Mouse (Mus musculus) MEL (cell line): ENCODE data around the gene Gm379. TPM values are rescaled to one million over a fixed set of nuclear protein-coding genes. Genes with fewer than 3 reads are reported as not detected.

Experiments
- DNase-seq: peaks from one replicate; pipeline ENCODE4 v3.0.0; 2011; ENCODE audit warnings: low read depth, low spot score
- H3K27ac ChIP-seq: 2 replicates; pipeline ENCODE4 v1.5.1; 2012; ENCODE audit warnings: low read depth, mild to moderate bottlenecking, control low read depth, low read length, moderate library complexity; ENCODE audit not compliant: control insufficient read depth
- H3K27me3 ChIP-seq, 2 experiments: fragments of 150-350 bp in 1 of 2; sonication (generic) in 1 of 2; 2 replicates each; pipeline ENCODE4 v1.6.1; 2012; ENCODE audit warnings: low read length in 2 of 2, mild to moderate bottlenecking in 2 of 2, improper control_type of control experiment in 1 of 2, moderate library complexity in 1 of 2; ENCODE audit not compliant: insufficient read depth in 2 of 2, control insufficient read depth in 1 of 2
- H3K36me3 ChIP-seq, 2 experiments: 2 replicates each; pipeline ENCODE4 v1.6.1; 2012 to 2014; ENCODE audit warnings: low read length in 2 of 2, improper control_type of control experiment in 1 of 2, inconsistent platforms in 1 of 2, mild to moderate bottlenecking in 1 of 2; ENCODE audit not compliant: insufficient read depth in 2 of 2, control insufficient read depth in 1 of 2
- H3K4me1 ChIP-seq, 2 experiments: fragments of 150-350 bp in 1 of 2; sonication (generic) in 1 of 2; 2 replicates each; pipeline ENCODE4 v1.6.1; 2012; ENCODE audit warnings: low read length in 2 of 2, improper control_type of control experiment in 1 of 2, mild to moderate bottlenecking in 1 of 2; ENCODE audit not compliant: insufficient read depth in 2 of 2, control insufficient read depth in 1 of 2
- H3K4me3 ChIP-seq, 2 experiments: fragments of 150-350 bp in 1 of 2; sonication (generic) in 1 of 2; 2 replicates each; pipeline ENCODE4 v1.5.1; 2012; ENCODE audit warnings: low read depth in 2 of 2, low read length in 2 of 2, mild to moderate bottlenecking in 2 of 2, moderate library complexity in 2 of 2, control low read depth in 1 of 2, improper control_type of control experiment in 1 of 2; ENCODE audit not compliant: control insufficient read depth in 1 of 2, insufficient read depth in 1 of 2
- H3K79me2 ChIP-seq: 2 replicates; pipeline ENCODE4 v1.6.1; 2012; ENCODE audit warnings: mild to moderate bottlenecking, low read length, moderate library complexity; ENCODE audit not compliant: control insufficient read depth, poor library complexity, insufficient read depth
- H3K9ac ChIP-seq: 2 replicates; pipeline ENCODE4 v1.6.1; 2012; ENCODE audit warnings: low read depth, mild to moderate bottlenecking, control low read depth, low read length, moderate library complexity; ENCODE audit not compliant: control insufficient read depth, poor library complexity, severe bottlenecking
- H3K9me3 ChIP-seq: fragments of 150-350 bp; sonication (generic); replicated peaks from 2 replicates; pipeline ENCODE4 v1.6.1; 2012; ENCODE audit warnings: mild to moderate bottlenecking, low read length, improper control_type of control experiment, moderate library complexity; ENCODE audit not compliant: insufficient read depth
- CHD1 ChIP-seq: IDR thresholded peaks from 2 replicates; pipeline ENCODE4 v1.6.1; 2012; ENCODE audit warnings: low read depth, mild to moderate bottlenecking, inconsistent platforms, low read length, improper control_type of control experiment
- CHD2 ChIP-seq: IDR thresholded peaks from 2 replicates; pipeline ENCODE4 v1.6.1; 2011; ENCODE audit warnings: low read length, improper control_type of control experiment
- ELF1 ChIP-seq: IDR thresholded peaks from 2 replicates; pipeline ENCODE4 v1.6.1; 2014; ENCODE audit warnings: low read depth, mild to moderate bottlenecking, inconsistent platforms, low read length, improper control_type of control experiment, moderate library complexity
- EP300 ChIP-seq, 2 experiments: IDR thresholded peaks; 2 replicates each; pipeline ENCODE4 v1.6.1; 2011; ENCODE audit warnings: improper control_type of control experiment in 2 of 2, low read length in 2 of 2, low read depth in 1 of 2, mild to moderate bottlenecking in 1 of 2
- ETS1 ChIP-seq: IDR thresholded peaks from 2 replicates; pipeline ENCODE4 v1.6.1; 2012; ENCODE audit warnings: low read depth, mild to moderate bottlenecking, inconsistent platforms, low read length, improper control_type of control experiment, moderate library complexity
- GATA1 ChIP-seq: IDR thresholded peaks from 2 replicates; pipeline ENCODE4 v1.6.1; 2011; ENCODE audit warnings: low read depth, low read length, improper control_type of control experiment
- HCFC1 ChIP-seq: IDR thresholded peaks from 2 replicates; pipeline ENCODE4 v1.6.1; 2012; ENCODE audit warnings: low read depth, mild to moderate bottlenecking, inconsistent platforms, low read length, improper control_type of control experiment, moderate library complexity
- MAZ ChIP-seq: IDR thresholded peaks from 2 replicates; pipeline ENCODE4 v1.6.1; 2012; ENCODE audit warnings: low read depth, mild to moderate bottlenecking, inconsistent platforms, low read length, improper control_type of control experiment
- MYB ChIP-seq: IDR thresholded peaks from 2 replicates; pipeline ENCODE4 v1.6.1; 2011; ENCODE audit warnings: mild to moderate bottlenecking, low read depth, low read length, improper control_type of control experiment
- NRF1 ChIP-seq: IDR thresholded peaks from 2 replicates; pipeline ENCODE4 v1.6.1; 2014; ENCODE audit warnings: low read depth, mild to moderate bottlenecking, inconsistent platforms, low read length, improper control_type of control experiment, moderate library complexity; ENCODE audit not compliant: poor library complexity, insufficient read depth, severe bottlenecking
- POLR2AphosphoS2 ChIP-seq: IDR thresholded peaks from 2 replicates; pipeline ENCODE4 v1.6.1; 2011; ENCODE audit warnings: low read length, improper control_type of control experiment
- POLR2AphosphoS5 ChIP-seq: IDR thresholded peaks from 2 replicates; pipeline ENCODE4 v1.6.1; 2012; ENCODE audit warnings: low read depth, borderline replicate concordance, mild to moderate bottlenecking, inconsistent platforms, low read length, moderate library complexity, mixed read lengths
- RAD21 ChIP-seq: IDR thresholded peaks from 2 replicates; pipeline ENCODE4 v1.6.1; 2011; ENCODE audit warnings: mild to moderate bottlenecking, low read depth, low read length, improper control_type of control experiment
- SIN3A ChIP-seq: IDR thresholded peaks from 2 replicates; pipeline ENCODE4 v1.6.1; 2012; ENCODE audit warnings: low read length, improper control_type of control experiment, inconsistent platforms
- SMC3 ChIP-seq: IDR thresholded peaks from 2 replicates; pipeline ENCODE4 v1.6.1; 2011; ENCODE audit warnings: low read depth, low read length, improper control_type of control experiment
- TAL1 ChIP-seq: IDR thresholded peaks from 2 replicates; pipeline ENCODE4 v1.6.1; 2012; ENCODE audit warnings: mild to moderate bottlenecking, inconsistent platforms, low read length, moderate library complexity, mixed read lengths
- USF1 ChIP-seq: IDR thresholded peaks from 2 replicates; pipeline ENCODE4 v1.6.1; 2014; ENCODE audit warnings: low read depth, mild to moderate bottlenecking, inconsistent platforms, low read length, improper control_type of control experiment, moderate library complexity
- ZC3H11A ChIP-seq: IDR thresholded peaks from 2 replicates; pipeline ENCODE4 v1.6.1; 2012; ENCODE audit warnings: low read depth, mild to moderate bottlenecking, inconsistent platforms, low read length, improper control_type of control experiment
- ZKSCAN1 ChIP-seq: IDR thresholded peaks from 2 replicates; pipeline ENCODE4 v1.6.1; 2012; ENCODE audit warnings: low read depth, mild to moderate bottlenecking, inconsistent platforms, low read length, improper control_type of control experiment, moderate library complexity
- ZMIZ1 ChIP-seq: IDR thresholded peaks from 2 replicates; pipeline ENCODE4 v1.6.1; 2012; ENCODE audit warnings: low read depth, mild to moderate bottlenecking, inconsistent platforms, low read length, improper control_type of control experiment, moderate library complexity
- ZNF384 ChIP-seq: IDR thresholded peaks from 2 replicates; pipeline ENCODE4 v1.6.1; 2012; ENCODE audit warnings: low read depth, mild to moderate bottlenecking, inconsistent platforms, low read length, improper control_type of control experiment
- polyA plus RNA-seq, 2 experiments: library from polyadenylated mRNA; stranded (reverse) in 1 of 2; unstranded in 1 of 2; fragments of >175 nt in 1 of 2; fragments of >200 nt in 1 of 2; gene quantifications; 2 replicates each; pipeline versions ENCODE4 v1.2.1 to v1.2.4; 2012; ENCODE audit warnings: low replicate concordance in 2 of 2, low read depth in 1 of 2; ENCODE audit not compliant: insufficient read length in 2 of 2, insufficient read depth in 1 of 2, missing spikeins in 1 of 2
- total RNA-seq: library from RNA; depleted of rRNA; stranded (reverse); fragments of 300-350 nt; gene quantifications from 2 replicates; pipeline ENCODE4 v1.2.3, GENCODE M21; 2012; rRNA removed

Gene Gm379
- total RNA-seq = not detected in 2 replicates
- polyA plus RNA-seq = not detected

- DNase-seq = no peak
- no peaks in the 10 kb centered on the region for H3K79me2 ChIP-seq
- TF ChIP-seq HCFC1 (no peak), POLR2AphosphoS5 (no peak), ZMIZ1 (no peak), ZC3H11A (no peak), TAL1 (no peak), CHD2 (no peak), ZKSCAN1 (no peak)
- TF ChIP-seq, all 39 proteins: peak for 0
- H3K9ac ChIP-seq = no peak within 1 kb of the TSS
- peaks cover 0 to 3% of the 10 kb centered on the region in 2 experiments; a peak in 2 of 4 replicates for H3K36me3 ChIP-seq
- peaks cover 0 to 3% of the 10 kb centered on the region in 2 experiments; a peak in 3 of 4 replicates for H3K4me1 ChIP-seq
- H3K4me3 ChIP-seq = no peak within 1 kb of the TSS
- H3K9me3 ChIP-seq = no peaks in the 10 kb centered on the region
- no peak within 1 kb of the TSS for H3K27ac ChIP-seq
- H3K27me3 ChIP-seq = no peaks in the 10 kb centered on the region
Measured at GRCm38 (mm10) chrX:108664885-108665284, at the start of gene Gm379. Gene Gm379, minus strand, starts transcription at chrX:108664891.

- TF ChIP-seq POLR2AphosphoS2 = no peak
- no peak for TF ChIP-seq CHD1
- no peak for TF ChIP-seq RAD21
- no peak for TF ChIP-seq NRF1
- no peak for TF ChIP-seq MYB
- TF ChIP-seq ETS1 = no peak
- TF ChIP-seq ZNF384 = no peak
- TF ChIP-seq ELF1 = no peak
- no peak for TF ChIP-seq USF1
- TF ChIP-seq TAL1 = no peak
- no peak for TF ChIP-seq SMC3
- no peak for TF ChIP-seq MAZ
- TF ChIP-seq EP300 (IDR thresholded peaks at IDR 0.05; ENCODE audit: low read depth in 1 of 2, low read length in 2 of 2) = no peak
- no peak for TF ChIP-seq GATA1
- TF ChIP-seq SIN3A = no peak
- Histone ChIP-seq H3K79me2 (no peaks in the 10 kb centered on the region), H3K27ac (no peak overlapping the region), H3K9me3 (no peaks in the 10 kb centered on the region), H3K36me3 (no peaks in the 10 kb centered on the region), H3K9ac (no peak overlapping the region), H3K4me1 (no peaks in the 10 kb centered on the region), H3K4me3 (no peak overlapping the region), H3K27me3 (no peaks in the 10 kb centered on the region)
- DNase-seq = no peak
Measured at GRCm38 (mm10) chrX:108704312-108704711, 39.6 kb upstream of the Gm379 start.
